Mouse (Mus musculus) lung, postnatal 0 days (tissue): ENCODE data around the gene Map3k20.

ENCODE experiments used
- CTCF ChIP-seq: IDR thresholded peaks from 2 replicates; pipeline ENCODE4 v1.5.1; 2016; ENCODE audit warnings: antibody characterized with exemption, mild to moderate bottlenecking
- EP300 ChIP-seq: IDR thresholded peaks from 2 replicates; pipeline ENCODE4 v1.6.1; 2016; ENCODE audit warnings: antibody characterized with exemption, mild to moderate bottlenecking, control low read depth

GRCm38 (mm10) chr2:72427288-72427687 is 141.9 kb downstream of the Map3k20 start:
- no peak for TF ChIP-seq CTCF
- TF ChIP-seq EP300 = no peak
